Mouse (Mus musculus): Measurements from ENCODE around the gene Rab3d. TPM values are rescaled to one million over a fixed set of nuclear protein-coding genes. Genes with fewer than 3 reads are reported as not detected.
A peak's percentile ranks its signal among the peaks of the same experiment; 100 is the strongest.

The Rab3d gene
- polyA plus RNA-seq (2014; fragmentation: Nextera tagmentation; extraction: Ambion mirVana) = 4.9 and 5.2 TPM in 2 replicates

GRCm38 (mm10) chr9:21918035-21918592 is at the start of gene Rab3d:
Gene Rab3d, minus strand, starts transcription at chr9:21918192.
- Histone ChIP-seq H3K9ac (ENCODE audit: low read length) (peak within 1 kb of the TSS; percentile 53; the same call in 1 of the 2 replicates), H3K27ac (replicated peaks; ENCODE audit: low read depth, low read length) (no peak within 1 kb of the TSS), H3K36me3 (ENCODE audit: control insufficient read depth, insufficient read depth, low read length) (no peaks in the 10 kb centered on the region), H3K27me3 (ENCODE audit: control insufficient read depth, insufficient read depth, low read length) (peaks cover 12% of the 10 kb centered on the region), H3K4me3 (ENCODE audit: low read depth, low read length) (peak within 1 kb of the TSS; percentile 60), H3K9me3 (ENCODE audit: control insufficient read depth, low read length) (no peaks in the 10 kb centered on the region), H3K4me2 (ENCODE audit: low read depth, severe bottlenecking) (peak within 1 kb of the TSS; percentile 97), H3K4me1 (ENCODE audit: control insufficient read depth, insufficient read depth, low read length) (peaks cover 5% of the 10 kb centered on the region)
- DNase-seq (ENCODE audit: low spot score) (peak; percentile 97), ATAC-seq (ENCODE audit: insufficient number of reproducible peaks, low FRiP score, low TSS enrichment, low read depth) (peak; percentile 95)
- WGBS = under 1% methylated on average over 36 of the region's 36 CpGs

DNA sequence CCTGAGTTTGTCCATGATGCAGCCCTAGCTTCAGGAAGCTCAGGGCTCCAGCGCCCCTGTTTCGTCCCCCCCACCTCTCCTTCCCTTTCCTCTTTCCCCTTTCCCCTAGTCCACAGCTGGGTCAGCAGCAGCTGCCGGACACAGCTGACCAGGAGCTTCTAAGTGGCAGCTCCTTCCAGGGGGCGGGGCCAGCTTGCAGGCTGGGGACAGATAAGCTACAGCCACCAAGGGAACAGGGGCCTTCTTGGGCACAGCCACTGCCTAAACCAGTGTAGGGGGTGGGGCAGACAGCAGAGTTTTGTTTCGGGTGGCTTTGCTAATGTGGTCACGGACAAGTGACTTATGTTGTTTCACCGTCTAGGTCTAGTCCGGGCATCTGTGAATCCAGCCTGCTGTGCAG is 45.4 kb upstream of the Rab3d start, which contains the start of gene Epor:
TSS of gene Epor (minus strand) at position 90 of the 400 bp plus-strand sequence.
- Histone ChIP-seq H3K4me2 (ENCODE audit: low read depth, severe bottlenecking) (peak within 1 kb of the TSS; percentile 76), H3K27me3 (ENCODE audit: control insufficient read depth, insufficient read depth, low read length) (peaks cover 36% of the 10 kb centered on the region), H3K9ac (ENCODE audit: low read length) (no peak within 1 kb of the TSS; the same call in 1 of the 2 replicates), H3K4me1 (ENCODE audit: control insufficient read depth, insufficient read depth, low read length) (0 out of 2 replicates have a peak, but pooled peaks cover 10% of the 10 kb centered on the region), H3K4me3 (ENCODE audit: low read depth, low read length) (peak within 1 kb of the TSS; percentile 38), H3K36me3 (ENCODE audit: control insufficient read depth, insufficient read depth, low read length) (peaks cover 4% of the 10 kb centered on the region; the same call in 1 of the 2 replicates), H3K27ac (replicated peaks; ENCODE audit: low read depth, low read length) (no peak within 1 kb of the TSS), H3K9me3 (ENCODE audit: control insufficient read depth, low read length) (no peaks in the 10 kb centered on the region)
- DNase-seq (ENCODE audit: low spot score) (peak; percentile 46), ATAC-seq (ENCODE audit: insufficient number of reproducible peaks, low FRiP score, low TSS enrichment, low read depth) (0 out of 2 replicates have a peak, but pooled peaks have one; percentile 49)
- 18% methylated on average over 8 of the region's 8 CpGs for WGBS

DNA sequence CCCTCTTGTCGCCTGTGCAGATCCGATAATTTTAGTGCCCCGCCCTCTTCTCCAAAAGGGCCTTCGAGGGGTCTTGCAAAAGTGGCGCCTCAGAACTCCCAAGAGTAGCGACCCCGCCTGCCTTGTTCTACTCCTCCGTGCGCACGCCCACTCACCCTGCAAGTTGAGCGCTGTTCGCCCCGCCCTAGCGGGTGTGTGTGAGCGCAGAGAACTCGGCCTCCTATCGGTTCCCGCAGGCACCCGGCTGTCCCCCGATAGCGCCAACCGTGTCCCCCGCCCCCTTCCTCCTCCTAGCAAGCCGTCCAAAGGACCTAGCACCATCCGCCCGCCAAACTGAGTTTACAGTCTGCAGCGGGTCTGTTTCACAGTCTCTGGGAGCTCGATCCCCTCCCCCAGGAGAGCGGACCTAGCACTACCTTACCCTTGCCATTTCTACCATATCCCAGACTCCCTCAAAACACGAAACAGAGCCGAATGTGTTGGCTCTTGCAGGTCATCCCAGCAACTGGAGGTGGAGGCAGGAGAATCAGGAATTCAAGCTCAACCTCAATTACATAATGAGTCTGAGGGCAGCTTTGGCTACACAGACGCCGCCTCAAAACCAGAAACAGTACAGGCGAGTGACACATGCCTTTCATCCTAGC is 44.5 kb upstream of the Rab3d start:
- peak overlapping the region; percentile 27; the same call in 1 of the 2 replicates for H3K9ac ChIP-seq (ENCODE audit: low read length)
- H3K27ac ChIP-seq (replicated peaks; ENCODE audit: low read depth, low read length) = no peak overlapping the region
- no peaks in the 10 kb centered on the region for H3K9me3 ChIP-seq (ENCODE audit: control insufficient read depth, low read length)
- peak; percentile 79 for DNase-seq (ENCODE audit: low spot score)
- H3K4me1 ChIP-seq (ENCODE audit: control insufficient read depth, insufficient read depth, low read length) = 0 out of 2 replicates have a peak, but pooled peaks cover 10% of the 10 kb centered on the region
- peaks cover 6% of the 10 kb centered on the region; the same call in 1 of the 2 replicates for H3K36me3 ChIP-seq (ENCODE audit: control insufficient read depth, insufficient read depth, low read length)
- peak overlapping the region; percentile 38 for H3K4me3 ChIP-seq (ENCODE audit: low read depth, low read length)
- H3K27me3 ChIP-seq (ENCODE audit: control insufficient read depth, insufficient read depth, low read length) = peaks cover 36% of the 10 kb centered on the region
- WGBS = 3% methylated on average over 34 of the region's 34 CpGs
- H3K4me2 ChIP-seq (ENCODE audit: low read depth, severe bottlenecking) = peak overlapping the region; percentile 76
- peak; percentile 74 for ATAC-seq (ENCODE audit: insufficient number of reproducible peaks, low FRiP score, low TSS enrichment, low read depth)

DNA sequence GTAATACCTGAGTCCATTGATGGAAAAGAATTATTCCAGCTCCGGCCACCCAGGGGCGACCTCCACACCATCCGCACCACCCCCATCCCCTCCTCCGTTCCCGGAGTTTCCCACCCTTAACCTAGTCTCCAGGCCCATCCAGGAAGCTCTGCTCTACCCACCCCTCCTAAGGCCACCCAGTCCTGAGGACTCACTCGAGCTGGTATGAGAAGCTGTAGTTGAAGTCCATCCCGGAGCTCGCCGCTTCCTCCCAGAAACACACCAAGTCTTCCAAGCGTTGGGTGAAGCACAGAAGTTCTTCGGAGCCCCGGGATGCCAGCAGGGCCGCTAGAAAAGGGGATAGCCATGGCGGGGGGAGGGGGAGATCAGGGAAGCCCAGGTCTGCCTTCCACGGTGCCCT is 44.0 kb upstream of the Rab3d start:
- Histone ChIP-seq H3K4me2 (ENCODE audit: low read depth, severe bottlenecking) (peak overlapping the region; percentile 76), H3K4me3 (ENCODE audit: low read depth, low read length) (peak overlapping the region; percentile 38), H3K27ac (replicated peaks; ENCODE audit: low read depth, low read length) (no peak overlapping the region), H3K4me1 (ENCODE audit: control insufficient read depth, insufficient read depth, low read length) (0 out of 2 replicates have a peak, but pooled peaks cover 10% of the 10 kb centered on the region), H3K27me3 (ENCODE audit: control insufficient read depth, insufficient read depth, low read length) (peaks cover 36% of the 10 kb centered on the region), H3K9me3 (ENCODE audit: control insufficient read depth, low read length) (no peaks in the 10 kb centered on the region), H3K36me3 (ENCODE audit: control insufficient read depth, insufficient read depth, low read length) (peaks cover 6% of the 10 kb centered on the region; the same call in 1 of the 2 replicates), H3K9ac (ENCODE audit: low read length) (peak overlapping the region; percentile 27; the same call in 1 of the 2 replicates)
- WGBS = under 1% methylated on average over 14 of the region's 15 CpGs
- DNase-seq (ENCODE audit: low spot score) (peak; percentile 49), ATAC-seq (ENCODE audit: insufficient number of reproducible peaks, low FRiP score, low TSS enrichment, low read depth) (no peak)

DNA sequence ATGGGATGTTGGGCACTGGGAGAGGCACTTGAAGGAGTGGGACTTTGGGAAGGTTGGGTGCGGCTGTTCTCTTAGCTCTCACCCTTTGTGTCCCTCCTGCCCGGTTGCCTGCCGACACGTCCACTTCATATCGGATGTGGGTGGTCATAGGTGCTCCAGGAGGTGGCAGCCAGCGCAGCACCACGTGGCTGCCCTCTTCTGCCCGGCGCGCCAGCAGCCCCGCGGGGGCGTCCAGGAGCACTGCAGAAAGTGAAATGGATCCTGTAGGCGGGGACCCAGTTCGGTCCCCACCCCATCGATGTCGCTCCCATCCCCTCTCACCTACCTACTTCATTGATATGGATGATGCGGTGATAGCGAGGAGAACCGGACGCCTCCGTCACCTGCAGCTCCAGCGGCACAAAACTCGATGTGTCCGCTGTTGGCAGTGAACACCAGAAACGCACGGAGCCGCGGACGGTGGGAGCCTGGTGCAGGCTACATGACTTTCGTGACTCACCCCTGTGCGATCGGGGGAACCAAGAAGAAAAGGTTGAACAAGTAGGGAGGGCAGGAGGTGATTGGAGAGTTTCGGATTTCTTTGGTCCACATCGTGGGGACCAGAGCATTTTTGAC is 43.5 kb upstream of the Rab3d start:
- H3K9me3 ChIP-seq (ENCODE audit: control insufficient read depth, low read length) = no peaks in the 10 kb centered on the region
- peak; percentile 40 for DNase-seq (ENCODE audit: low spot score)
- H3K27ac ChIP-seq (replicated peaks; ENCODE audit: low read depth, low read length) = no peak overlapping the region
- H3K4me2 ChIP-seq (ENCODE audit: low read depth, severe bottlenecking) = peak overlapping the region; percentile 76
- H3K4me1 ChIP-seq (ENCODE audit: control insufficient read depth, insufficient read depth, low read length) = 0 out of 2 replicates have a peak, but pooled peaks cover 10% of the 10 kb centered on the region
- 1% methylated on average over 35 of the region's 35 CpGs for WGBS
- ATAC-seq (ENCODE audit: insufficient number of reproducible peaks, low FRiP score, low TSS enrichment, low read depth) = no peak
- peaks cover 6% of the 10 kb centered on the region; the same call in 1 of the 2 replicates for H3K36me3 ChIP-seq (ENCODE audit: control insufficient read depth, insufficient read depth, low read length)
- peaks cover 36% of the 10 kb centered on the region for H3K27me3 ChIP-seq (ENCODE audit: control insufficient read depth, insufficient read depth, low read length)
- peak overlapping the region; percentile 38 for H3K4me3 ChIP-seq (ENCODE audit: low read depth, low read length)
- H3K9ac ChIP-seq (ENCODE audit: low read length) = 0 out of 2 replicates have a peak overlapping the region, but pooled peaks have one; percentile 5

DNA sequence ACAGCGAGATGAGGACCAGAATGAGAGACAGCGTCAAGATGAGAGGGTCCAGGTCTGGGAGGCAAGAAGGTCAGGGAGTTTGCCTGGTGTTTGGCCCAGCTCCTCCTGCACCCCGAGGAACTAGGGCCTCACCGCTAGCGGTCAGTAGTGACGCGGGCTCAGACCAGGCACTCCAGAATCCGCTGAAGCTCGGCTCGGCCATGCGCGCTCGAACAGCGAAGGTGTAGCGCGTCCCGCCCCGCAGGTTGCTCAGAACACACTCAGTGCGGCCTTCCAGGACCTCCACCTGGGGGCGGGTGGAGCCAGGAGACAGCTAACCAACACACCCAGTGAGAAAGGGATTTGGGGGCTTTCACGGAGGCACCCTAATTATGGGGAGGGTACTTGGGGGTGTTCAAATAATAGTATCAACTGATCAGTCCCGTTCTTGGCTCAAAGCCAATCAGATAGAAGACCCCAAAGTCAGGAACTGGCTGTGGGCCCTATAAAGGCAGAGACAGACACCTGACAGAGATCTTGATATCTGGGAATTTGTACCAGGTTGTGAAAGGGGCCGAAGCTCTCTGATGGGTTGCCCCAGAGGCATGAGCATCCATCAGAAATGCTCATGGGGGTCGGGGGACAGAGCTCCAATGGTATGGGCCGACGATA is 42.7 kb upstream of the Rab3d start:
- DNase-seq (ENCODE audit: low spot score) (peak; percentile 51), ATAC-seq (ENCODE audit: insufficient number of reproducible peaks, low FRiP score, low TSS enrichment, low read depth) (no peak)
- Histone ChIP-seq H3K4me2 (ENCODE audit: low read depth, severe bottlenecking) (peak overlapping the region; percentile 22), H3K4me3 (ENCODE audit: low read depth, low read length) (no peak overlapping the region), H3K9me3 (ENCODE audit: control insufficient read depth, low read length) (no peaks in the 10 kb centered on the region), H3K4me1 (ENCODE audit: control insufficient read depth, insufficient read depth, low read length) (0 out of 2 replicates have a peak, but pooled peaks cover 10% of the 10 kb centered on the region), H3K27me3 (ENCODE audit: control insufficient read depth, insufficient read depth, low read length) (peaks cover 36% of the 10 kb centered on the region), H3K9ac (ENCODE audit: low read length) (no peak overlapping the region), H3K36me3 (ENCODE audit: control insufficient read depth, insufficient read depth, low read length) (peaks cover 6% of the 10 kb centered on the region; the same call in 1 of the 2 replicates), H3K27ac (replicated peaks; ENCODE audit: low read depth, low read length) (no peak overlapping the region)
- 6% methylated on average over 26 of the region's 26 CpGs for WGBS

DNA sequence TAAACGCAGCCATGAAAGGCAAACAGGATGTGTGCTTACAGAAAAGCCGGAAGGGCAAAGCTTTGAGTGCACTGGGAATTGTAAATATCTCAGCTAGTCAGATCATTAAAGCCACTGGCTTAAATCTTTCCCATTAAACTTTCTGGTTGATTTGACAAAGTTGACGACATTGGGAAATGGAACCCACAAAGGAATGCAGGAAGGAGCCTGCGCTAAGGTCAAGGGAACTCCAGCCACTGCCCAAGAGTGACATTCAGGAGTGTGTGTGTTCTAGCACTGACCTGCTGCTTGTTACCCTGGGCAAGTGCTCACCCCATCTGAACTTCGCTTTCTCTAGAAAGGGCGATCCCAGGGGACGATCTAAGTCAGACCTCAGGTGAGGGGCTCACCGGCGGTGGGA is 42.1 kb upstream of the Rab3d start:
- no peaks in the 10 kb centered on the region for H3K9me3 ChIP-seq (ENCODE audit: control insufficient read depth, low read length)
- no peak for DNase-seq (ENCODE audit: low spot score)
- H3K4me2 ChIP-seq (ENCODE audit: low read depth, severe bottlenecking) = peak overlapping the region; percentile 22; the same call in 1 of the 2 replicates
- H3K36me3 ChIP-seq (ENCODE audit: control insufficient read depth, insufficient read depth, low read length) = peaks cover 6% of the 10 kb centered on the region; the same call in 1 of the 2 replicates
- H3K4me1 ChIP-seq (ENCODE audit: control insufficient read depth, insufficient read depth, low read length) = 0 out of 2 replicates have a peak, but pooled peaks cover 10% of the 10 kb centered on the region
- H3K27me3 ChIP-seq (ENCODE audit: control insufficient read depth, insufficient read depth, low read length) = peaks cover 36% of the 10 kb centered on the region
- no peak overlapping the region for H3K27ac ChIP-seq (replicated peaks; ENCODE audit: low read depth, low read length)
- no peak for ATAC-seq (ENCODE audit: insufficient number of reproducible peaks, low FRiP score, low TSS enrichment, low read depth)
- 44% methylated on average over 9 of the region's 9 CpGs for WGBS
- H3K9ac ChIP-seq (ENCODE audit: low read length) = no peak overlapping the region
- H3K4me3 ChIP-seq (ENCODE audit: low read depth, low read length) = no peak overlapping the region
